ENCODE assay signal across 9 mouse cellular contexts in the genomic region with DNA sequence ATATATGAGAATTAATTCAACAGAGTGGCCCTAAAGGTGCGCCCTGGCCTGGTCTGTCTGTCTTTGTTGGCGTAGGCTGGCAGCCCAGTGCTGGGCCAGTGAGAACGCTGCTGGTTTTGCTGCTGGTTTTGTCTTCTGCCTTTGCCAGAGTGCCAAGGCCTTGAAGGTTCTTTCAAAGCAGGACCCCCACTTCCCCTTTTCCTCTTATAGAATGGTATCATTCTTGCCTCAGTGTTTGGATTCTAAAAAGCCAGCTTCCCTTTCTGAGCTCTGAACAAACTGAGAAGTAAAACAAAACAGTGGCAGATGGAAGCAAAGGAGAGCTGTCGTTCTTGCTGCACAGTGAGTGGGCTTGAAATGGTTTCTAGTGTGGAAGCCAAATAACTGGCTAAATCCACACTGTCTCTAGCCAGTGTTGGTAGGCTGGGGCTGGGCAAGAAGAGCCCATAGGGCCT.
DNase-seq lines count a peak whose midpoint lies in the region; ATAC-seq and TF ChIP-seq lines count a peak whose summit lies in the region.
"Had no signal": no experiment of that assay in that cellular context is flagged by ENCODE, and none has a peak within 500 bp of the region (broad histone marks: within the 10 kb centered on the region; RNA-seq: fewer than 3 reads in every experiment).

No protein-coding gene starts in this region.

- no peaks in the 10 kb centered on the region for H3K9me3 ChIP-seq in hindbrain, embryonic 14.5 days (ENCODE audit: control insufficient read depth, low read length)
- H3K9me3 ChIP-seq in midbrain, embryonic 16.5 days (replicated peaks; ENCODE audit: control insufficient read depth, low read length, poor library complexity, severe bottlenecking) = no peaks in the 10 kb centered on the region
- H3K9me3 ChIP-seq in stomach, postnatal 0 days (ENCODE audit: control insufficient read depth, low read length) = no peaks in the 10 kb centered on the region
- no peaks in the 10 kb centered on the region for H3K9me3 ChIP-seq in kidney, embryonic 16.5 days (ENCODE audit: low read length)

- peak overlapping the region; percentile 45; the same call in 1 of the 2 replicates for H3K27ac ChIP-seq in hindbrain, embryonic 14.5 days
- peak overlapping the region; percentile 36; the same call in 1 of the 2 replicates for H3K27ac ChIP-seq in midbrain, embryonic 16.5 days (ENCODE audit: low read length)
- no peak overlapping the region for H3K27ac ChIP-seq in stomach, postnatal 0 days (replicated peaks)
- H3K27ac ChIP-seq in kidney, embryonic 16.5 days (ENCODE audit: low read length) = no peak overlapping the region

- peaks cover 28% of the 10 kb centered on the region for H3K4me1 ChIP-seq in hindbrain, embryonic 14.5 days (replicated peaks; ENCODE audit: control insufficient read depth, insufficient read depth, low read length)
- H3K4me1 ChIP-seq in midbrain, embryonic 16.5 days (ENCODE audit: control insufficient read depth, insufficient read depth, low read length) = peaks cover 27% of the 10 kb centered on the region
- no peaks in the 10 kb centered on the region for H3K4me1 ChIP-seq in stomach, postnatal 0 days (replicated peaks; ENCODE audit: control insufficient read depth, insufficient read depth)
- no peaks in the 10 kb centered on the region for H3K4me1 ChIP-seq in kidney, embryonic 16.5 days (ENCODE audit: insufficient read depth, low read length)

- no peaks in the 10 kb centered on the region for H3K36me3 ChIP-seq in hindbrain, embryonic 14.5 days (replicated peaks; ENCODE audit: control insufficient read depth, insufficient read depth)
- H3K36me3 ChIP-seq in midbrain, embryonic 16.5 days (ENCODE audit: control insufficient read depth, insufficient read depth, low read length) = no peaks in the 10 kb centered on the region
- H3K36me3 ChIP-seq in stomach, postnatal 0 days (ENCODE audit: control insufficient read depth, insufficient read depth, low read length) = no peaks in the 10 kb centered on the region
- H3K36me3 ChIP-seq in kidney, embryonic 16.5 days (ENCODE audit: insufficient read depth, low read length) = no peaks in the 10 kb centered on the region

- no peaks in the 10 kb centered on the region for H3K27me3 ChIP-seq in hindbrain, embryonic 14.5 days (ENCODE audit: control insufficient read depth, insufficient read depth, low read length)
- no peaks in the 10 kb centered on the region for H3K27me3 ChIP-seq in midbrain, embryonic 16.5 days (ENCODE audit: control insufficient read depth, insufficient read depth, low read depth, low read length)
- H3K27me3 ChIP-seq in stomach, postnatal 0 days (ENCODE audit: control insufficient read depth, insufficient read depth, low read length) = no peaks in the 10 kb centered on the region
- H3K27me3 ChIP-seq in kidney, embryonic 16.5 days (ENCODE audit: insufficient read depth, low read length) = no peaks in the 10 kb centered on the region

- peak; percentile 22 for DNase-seq in lung, postnatal 36 days
- DNase-seq in lung, postnatal 4 days = no peak
- peak; percentile 31 to 35 for DNase-seq in cerebellum, adult 18-20 months
- no peak for DNase-seq in hindbrain, embryonic 14.5 days (ENCODE audit: low spot score)
- no peak for DNase-seq in kidney, adult 8-10 months
- DNase-seq in stomach, postnatal 0 days (ENCODE audit: low spot score) = no peak

- H3K9ac ChIP-seq in hindbrain, embryonic 14.5 days = no peak overlapping the region
- no peak overlapping the region for H3K9ac ChIP-seq in midbrain, embryonic 16.5 days (ENCODE audit: low read depth, low read length)
- H3K9ac ChIP-seq in stomach, postnatal 0 days (ENCODE audit: low read length) = no peak overlapping the region
- H3K9ac ChIP-seq in kidney, embryonic 16.5 days (replicated peaks; ENCODE audit: low read length) = no peak overlapping the region

- no peak for TF ChIP-seq EP300 in stomach, postnatal 0 days (optimal IDR thresholded peaks at IDR 0.05)

- H3K4me3 ChIP-seq in hindbrain, embryonic 14.5 days (replicated peaks; ENCODE audit: low read length) = no peak overlapping the region
- no peak overlapping the region for H3K4me3 ChIP-seq in midbrain, embryonic 16.5 days (ENCODE audit: low read depth, low read length)
- H3K4me3 ChIP-seq in stomach, postnatal 0 days (ENCODE audit: low read depth, low read length) = no peak overlapping the region
- H3K4me3 ChIP-seq in kidney, embryonic 16.5 days (ENCODE audit: low read length) = no peak overlapping the region
- H3K4me3 ChIP-seq: erythroblast, embryonic 14.5 days had no signal

- no peak for ATAC-seq in hindbrain, embryonic 14.5 days (ENCODE audit: low FRiP score)
- no peak for ATAC-seq in midbrain, embryonic 16.5 days
- no peak for ATAC-seq in stomach, postnatal 0 days (ENCODE audit: low FRiP score, low TSS enrichment)
- ATAC-seq in kidney, embryonic 16.5 days (ENCODE audit: low FRiP score, low TSS enrichment) = no peak

- H3K4me2 ChIP-seq in hindbrain, embryonic 14.5 days (replicated peaks) = no peak overlapping the region
- H3K4me2 ChIP-seq in midbrain, embryonic 16.5 days (ENCODE audit: low read length) = no peak overlapping the region
- H3K4me2 ChIP-seq in stomach, postnatal 0 days (replicated peaks; ENCODE audit: low read depth) = no peak overlapping the region
- no peak overlapping the region for H3K4me2 ChIP-seq in kidney, embryonic 16.5 days (replicated peaks; ENCODE audit: low read depth, low read length)

- 66% methylated on average over 4 of the region's 4 CpGs for WGBS in hindbrain, embryonic 14.5 days
- WGBS in midbrain, embryonic 16.5 days = 52% methylated on average over 4 of the region's 4 CpGs
- 74% methylated on average over 4 of the region's 4 CpGs for WGBS in stomach, postnatal 0 days
- WGBS in kidney, embryonic 16.5 days = 78% methylated on average over 4 of the region's 4 CpGs

- TF ChIP-seq CTCF in stomach, postnatal 0 days (IDR thresholded peaks at IDR 0.05; ENCODE audit: low read depth) = no peak

Comparison
In these comparisons a context has a peak if more than half of its experiments do, and no peak if none do; other contexts are left out.
1. DNase-seq: peak in lung, postnatal 36 days (single experiment) and cerebellum, adult 18-20 months (2 of 2); none in lung, postnatal 4 days (0 of 2), hindbrain, embryonic 14.5 days (single experiment), kidney, adult 8-10 months (0 of 2) and stomach, postnatal 0 days (single experiment).
2. H3K27ac ChIP-seq: peak in hindbrain, embryonic 14.5 days (single experiment) and midbrain, embryonic 16.5 days (single experiment); none in stomach, postnatal 0 days (single experiment) and kidney, embryonic 16.5 days (single experiment).